Mouse (Mus musculus): ENCODE data around the gene Rnf41.

Gene Rnf41

GRCm38 (mm10) chr10:128411211-128412054 is at the start of gene Rnf41, which contains the start of gene Nabp2:
Gene Rnf41 (plus strand): TSS chr10:128411657.
Gene Nabp2 (minus strand): TSS chr10:128411492.
- in situ Hi-C loops (cut with MboI, MseI) = no loop called here

DNA sequence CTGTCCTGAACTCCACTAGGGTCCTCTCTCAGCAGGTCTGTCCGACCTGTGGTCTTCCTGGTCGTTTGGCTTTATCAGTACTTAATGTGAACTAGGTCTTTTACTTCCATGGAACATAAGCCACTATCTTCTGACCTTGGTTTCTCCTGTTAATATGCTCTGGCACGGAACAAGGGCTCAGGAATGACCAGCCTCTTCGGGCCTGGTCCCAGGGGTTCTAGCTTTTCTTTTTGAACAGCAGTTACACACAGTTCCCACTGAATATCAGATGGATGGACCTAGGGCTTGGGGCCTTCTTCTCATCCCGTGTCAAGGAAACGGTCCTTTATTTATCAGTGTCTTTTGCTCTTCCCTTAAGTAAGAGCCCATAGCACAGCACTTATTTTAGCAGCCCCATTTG is 49.6 kb upstream of the Rnf41 start:
- in situ Hi-C loops (cut with MboI, MseI) = no loop called here

DNA sequence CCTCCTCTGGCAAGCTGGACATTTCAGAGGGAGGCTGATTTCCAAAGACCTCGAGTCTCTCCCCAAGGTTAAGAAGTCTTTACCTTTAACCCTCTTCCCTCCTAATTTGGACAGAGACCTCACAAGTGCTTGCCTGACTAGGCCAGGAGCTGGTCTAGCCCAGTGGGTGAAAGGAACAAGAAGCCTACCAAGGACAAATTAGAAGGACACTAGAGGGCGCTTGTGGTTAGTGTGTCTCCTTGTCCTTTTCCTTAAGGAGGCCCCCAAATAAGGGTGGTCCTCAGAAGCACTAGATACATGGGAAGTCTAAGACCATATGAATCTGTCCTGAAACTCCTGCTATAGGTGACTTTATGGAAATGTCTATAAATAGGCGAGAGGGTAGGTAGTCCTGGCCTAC is 48.9 kb upstream of the Rnf41 start:
- in situ Hi-C loops (cut with MboI, MseI) = no loop called here

- in situ Hi-C loops (cut with MboI, MseI) = loop anchor here (5.0 kb wide), 1 partner anchor 89 kb away; the partner anchor contains the start of gene Smarcc2
Measured at GRCm38 (mm10) chr10:128367899-128368401, 43.5 kb upstream of the Rnf41 start.

DNA sequence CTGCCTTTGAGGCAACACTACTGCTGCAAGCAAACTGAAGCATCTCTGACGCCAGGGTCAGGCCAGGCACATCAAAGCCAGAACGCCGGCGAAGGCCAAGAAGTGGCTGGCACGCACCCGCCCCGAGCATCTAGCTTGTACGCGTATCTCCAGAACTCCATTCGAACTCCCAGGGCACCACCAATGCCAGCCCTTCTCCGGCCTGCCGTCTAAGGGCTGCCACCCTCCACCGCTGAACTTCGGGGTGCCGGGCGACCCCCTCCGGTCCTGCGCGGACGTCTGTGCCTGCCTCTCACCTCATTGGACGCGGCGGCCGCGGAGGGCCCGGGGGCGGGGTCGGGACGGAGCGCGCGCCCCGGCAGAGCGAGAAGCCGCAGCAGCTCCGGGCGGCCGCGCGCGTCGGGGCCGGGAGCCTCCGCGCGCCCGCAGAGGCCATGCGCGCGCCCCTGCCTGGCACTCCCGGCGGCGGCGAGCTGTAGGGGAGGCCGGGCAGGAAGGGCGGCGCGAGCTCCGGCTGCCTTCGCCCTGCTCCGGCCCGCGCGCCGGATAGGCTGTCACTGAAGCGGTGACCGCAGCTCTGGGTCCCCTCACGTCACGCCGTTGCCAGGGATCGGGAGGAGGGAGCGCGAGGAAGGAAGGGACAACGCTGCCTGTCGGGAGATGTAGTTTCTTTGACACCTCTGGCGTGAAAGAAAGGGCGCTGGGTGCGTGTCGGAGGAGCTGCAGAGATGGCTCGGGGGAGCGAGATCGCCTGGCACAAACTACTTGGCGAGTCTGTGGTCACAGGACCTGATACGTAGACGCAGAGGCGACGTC is 42.8 kb upstream of the Rnf41 start, which contains the start of gene Coq10a:
Gene Coq10a (minus strand): TSS at position 596 of the 816 bp plus-strand sequence.
- in situ Hi-C loops (cut with MboI, MseI) = loop anchor here (5.0 kb wide), 1 partner anchor 89 kb away; the partner anchor contains the start of gene Smarcc2

DNA sequence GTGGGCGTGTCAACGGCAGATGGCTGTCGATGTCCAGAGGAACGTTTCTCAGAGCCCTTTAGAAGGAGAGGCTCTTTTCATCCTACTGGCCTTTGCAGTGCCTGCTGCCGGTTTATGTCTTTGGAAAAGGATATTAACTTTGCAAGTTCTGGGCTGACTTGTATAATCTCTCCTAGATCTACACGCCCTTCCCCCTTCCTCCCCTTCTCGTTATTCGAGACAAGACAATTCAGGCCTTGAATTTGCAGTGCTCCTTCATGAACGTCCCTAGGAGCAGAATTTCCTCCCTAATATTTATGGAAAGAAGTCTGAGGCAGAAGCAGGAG is 42.3 kb upstream of the Rnf41 start:
- in situ Hi-C loops (cut with MboI, MseI) = loop anchor here (5.0 kb wide), 1 partner anchor 88 kb away; the partner anchor contains the start of gene Smarcc2

GRCm38 (mm10) chr10:128369599-128369998 is 41.9 kb upstream of the Rnf41 start:
- in situ Hi-C loops (cut with MboI, MseI) = loop anchor here (5.0 kb wide), 1 partner anchor 88 kb away; the partner anchor contains the start of gene Smarcc2

DNA sequence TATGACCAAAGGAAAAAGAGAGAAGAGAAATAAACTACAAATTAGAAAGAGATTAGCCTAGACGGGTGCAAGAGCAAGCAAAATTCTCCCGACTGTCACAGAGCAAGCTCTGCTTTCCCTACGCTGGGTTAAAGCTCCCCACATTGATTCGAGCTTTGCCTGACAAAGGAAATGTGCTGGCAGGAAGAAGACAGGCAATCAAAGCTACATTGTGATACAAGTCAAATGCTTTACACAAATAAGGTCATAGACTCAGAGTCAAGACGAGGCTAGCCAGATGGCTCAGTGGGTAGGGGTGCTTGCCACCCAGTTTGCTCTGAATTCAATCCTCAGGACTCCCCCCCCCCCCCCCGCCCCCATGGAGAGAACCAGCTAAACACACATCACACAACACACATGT is 41.4 kb upstream of the Rnf41 start:
- in situ Hi-C loops (cut with MboI, MseI) = no loop called here

- in situ Hi-C loops (cut with MboI, MseI) = no loop called here
Measured at GRCm38 (mm10) chr10:128370601-128371000, 40.9 kb upstream of the Rnf41 start.

GRCm38 (mm10) chr10:128372142-128372541 is 39.3 kb upstream of the Rnf41 start:
- in situ Hi-C loops (cut with MboI, MseI) = no loop called here

- in situ Hi-C loops (cut with MboI, MseI) = no loop called here
Measured at GRCm38 (mm10) chr10:128372989-128373748, 38.3 kb upstream of the Rnf41 start.

DNA sequence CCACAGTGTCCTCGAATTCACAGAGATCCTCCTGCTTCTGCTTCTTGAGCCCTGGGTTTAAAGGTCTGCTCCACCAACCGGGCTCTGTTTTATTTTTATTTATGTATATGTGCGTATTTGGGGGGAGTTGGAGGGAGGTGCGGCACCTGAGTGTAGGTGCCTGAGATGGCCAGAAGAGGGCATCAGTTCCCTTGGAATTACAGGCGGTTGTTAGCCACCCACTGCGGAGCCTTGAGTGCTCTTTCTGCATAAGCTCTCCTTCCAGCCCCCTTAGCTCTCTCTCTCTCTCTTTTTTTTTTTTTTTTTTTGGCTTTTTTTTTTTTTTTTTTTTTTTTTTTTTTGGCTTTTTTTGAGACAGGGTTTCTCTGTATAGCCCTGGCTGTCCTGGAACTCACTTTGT is 37.1 kb upstream of the Rnf41 start:
- in situ Hi-C loops (cut with MboI, MseI) = no loop called here

GRCm38 (mm10) chr10:128376099-128376454 is 35.4 kb upstream of the Rnf41 start:
- in situ Hi-C loops (cut with MboI, MseI) = no loop called here

DNA sequence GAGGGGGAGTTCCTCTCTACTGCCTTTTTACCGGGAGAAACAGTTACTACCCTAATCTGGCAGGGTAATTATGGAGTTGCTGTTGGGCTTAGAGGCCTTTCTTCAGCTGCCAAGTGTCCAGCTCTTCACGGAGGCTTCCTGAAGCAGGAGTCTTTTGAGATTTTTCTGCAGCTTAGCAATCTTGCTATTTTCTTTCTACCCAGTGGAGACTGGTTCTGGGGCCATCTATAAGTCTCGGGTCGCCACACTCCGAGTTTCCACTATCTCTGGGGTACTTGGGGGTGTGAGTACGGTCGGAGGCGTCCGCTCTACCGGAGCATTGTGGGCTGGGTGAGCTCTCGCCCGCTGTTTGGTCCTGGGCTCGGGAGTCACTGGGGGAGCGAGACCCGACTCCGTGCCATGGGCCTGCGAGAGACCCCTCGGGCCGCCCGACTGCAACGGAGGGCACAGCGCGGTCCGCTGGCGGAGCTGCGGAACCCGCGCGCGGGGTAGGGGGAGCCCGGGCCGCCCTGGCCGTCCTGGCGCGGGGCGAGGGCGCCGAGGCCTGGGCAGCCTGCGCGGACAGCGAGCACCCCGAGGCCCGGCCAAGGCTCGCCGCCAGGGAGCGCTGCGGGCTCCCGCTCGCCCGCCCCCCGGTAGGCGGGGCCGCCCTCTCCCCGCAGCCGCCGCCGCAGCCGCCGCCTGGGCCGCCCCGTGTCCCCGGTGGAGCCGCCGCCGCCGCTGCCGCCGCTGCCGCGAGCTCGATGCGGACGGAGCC is 34.8 kb upstream of the Rnf41 start, which contains the start of gene Ankrd52:
Gene Ankrd52 (plus strand): TSS at position 661 of the 757 bp plus-strand sequence.
- in situ Hi-C loops (cut with MboI, MseI) = no loop called here

DNA sequence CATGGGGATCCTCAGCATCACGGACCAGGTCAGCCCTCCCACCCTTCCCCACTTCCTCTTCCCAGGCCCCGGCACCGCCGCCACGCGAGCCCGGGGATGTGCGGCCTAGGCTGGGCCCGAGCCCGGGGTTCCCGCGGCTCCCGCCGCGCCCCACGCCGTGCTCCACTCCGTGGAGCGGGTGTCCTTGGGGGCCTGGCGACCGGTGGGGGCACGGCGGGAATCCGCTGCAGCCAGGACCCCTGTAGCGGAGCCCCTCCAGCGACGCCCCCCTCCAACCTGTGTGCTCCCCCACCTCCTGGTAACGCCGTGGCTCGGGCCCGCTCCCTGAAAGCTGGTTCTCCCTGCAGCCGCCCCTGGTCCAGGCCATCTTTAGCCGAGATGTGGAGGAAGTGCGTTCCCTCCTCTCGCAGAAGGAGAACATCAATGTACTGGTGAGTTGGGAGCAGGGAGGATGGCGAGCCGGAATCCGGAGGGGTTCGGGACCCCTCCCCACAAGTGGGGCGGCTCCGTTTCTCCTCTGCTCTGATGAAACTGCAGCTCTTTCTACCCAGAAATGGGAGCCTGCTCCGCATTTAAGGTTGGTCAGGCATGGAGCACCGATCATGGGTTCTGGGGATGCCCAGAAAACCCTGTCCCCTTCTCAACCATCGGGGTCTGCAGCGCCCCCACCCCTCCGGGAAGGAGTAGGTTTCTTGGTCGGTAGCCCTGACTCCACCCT is 34.1 kb upstream of the Rnf41 start:
- in situ Hi-C loops (cut with MboI, MseI) = no loop called here

DNA sequence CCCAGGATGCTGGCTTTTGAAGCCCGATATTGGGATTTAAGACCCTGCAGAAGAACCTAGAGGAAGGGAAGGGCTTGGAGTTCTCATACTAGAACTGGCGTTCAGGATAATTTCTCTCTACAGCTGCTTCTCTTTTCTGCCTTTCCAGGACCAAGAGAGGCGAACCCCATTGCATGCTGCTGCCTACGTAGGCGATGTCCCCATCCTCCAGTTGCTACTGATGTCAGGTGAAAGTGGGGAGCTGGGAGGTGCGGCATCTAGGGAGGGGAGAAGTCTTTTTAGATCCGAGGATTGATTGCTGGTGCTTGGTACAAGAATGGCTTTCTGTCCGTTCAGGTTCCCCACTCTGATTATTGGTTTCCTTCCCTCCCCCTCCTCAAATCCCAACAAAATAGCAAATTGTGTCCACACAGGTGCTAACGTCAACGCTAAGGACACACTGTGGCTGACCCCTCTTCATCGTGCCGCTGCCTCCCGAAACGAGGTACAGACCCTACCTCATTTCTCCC is 33.5 kb upstream of the Rnf41 start:
- in situ Hi-C loops (cut with MboI, MseI) = no loop called here

DNA sequence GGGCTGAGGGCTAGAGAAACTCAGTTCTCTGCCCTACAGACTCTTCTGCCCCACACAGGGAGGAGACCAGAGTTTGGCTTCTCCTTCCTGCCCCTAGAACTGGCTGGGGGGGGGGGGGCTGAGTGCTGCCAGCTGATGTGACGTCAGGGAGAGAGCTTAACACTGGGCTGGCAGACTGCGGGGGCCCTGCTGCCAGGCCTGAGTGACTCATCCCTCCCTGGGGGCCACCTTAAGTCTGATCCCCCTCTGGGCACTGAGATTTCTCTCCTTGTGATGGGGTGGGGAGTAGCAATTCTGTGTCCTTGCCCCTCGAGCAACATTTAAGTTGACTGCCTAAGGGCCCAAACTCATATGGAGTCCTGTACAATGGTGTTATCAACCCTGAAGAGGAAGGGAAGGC is 33.0 kb upstream of the Rnf41 start:
- in situ Hi-C loops (cut with MboI, MseI) = no loop called here

DNA sequence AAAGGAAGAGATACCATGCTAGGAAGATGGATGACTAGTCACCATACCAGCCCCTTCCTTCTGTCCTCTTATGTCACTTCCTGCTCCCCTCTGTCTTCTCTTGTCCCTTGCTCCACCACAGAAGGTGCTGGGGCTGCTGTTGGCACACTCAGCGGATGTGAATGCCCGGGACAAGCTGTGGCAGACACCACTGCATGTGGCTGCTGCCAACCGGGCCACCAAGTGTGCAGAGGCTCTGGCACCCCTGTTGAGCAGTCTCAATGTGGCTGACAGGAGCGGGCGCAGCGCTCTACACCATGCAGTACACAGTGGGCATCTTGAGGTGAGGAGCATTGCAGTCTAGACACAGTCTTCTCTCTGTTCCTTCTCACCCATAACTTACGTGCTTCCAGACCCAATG is 32.2 kb upstream of the Rnf41 start:
- in situ Hi-C loops (cut with MboI, MseI) = no loop called here

GRCm38 (mm10) chr10:128380565-128380964 is 30.9 kb upstream of the Rnf41 start:
- in situ Hi-C loops (cut with MboI, MseI) = no loop called here

GRCm38 (mm10) chr10:128382482-128382881 is 29.0 kb upstream of the Rnf41 start:
- in situ Hi-C loops (cut with MboI, MseI) = no loop called here

All from regulatory T cell (primary cell).